ENCODE assay signal across 7 mouse cellular contexts in genomic region chr19:7382248-7382902, GRCm38 (mm10). TPM values are rescaled to one million over a fixed set of nuclear protein-coding genes. Genes with fewer than 3 reads are reported as not detected.
A peak's percentile ranks its signal among the peaks of the same experiment; 100 is the strongest.
DNase-seq lines count a peak whose midpoint lies in the region; ATAC-seq lines count a peak whose summit lies in the region.

No protein-coding gene starts in this region.

- H3K27me3 ChIP-seq in embryonic facial prominence, embryonic 10.5 days (replicated peaks; ENCODE audit: low read depth, poor library complexity, severe bottlenecking) = no peaks in the 10 kb centered on the region
- H3K27me3 ChIP-seq in limb, embryonic 13.5 days = no peaks in the 10 kb centered on the region
- H3K27me3 ChIP-seq in midbrain, embryonic 14.5 days (ENCODE audit: control insufficient read depth, insufficient read depth, low read length) = no peaks in the 10 kb centered on the region

- H3K36me3 ChIP-seq in embryonic facial prominence, embryonic 10.5 days (replicated peaks) = peaks cover 31% of the 10 kb centered on the region
- H3K36me3 ChIP-seq in limb, embryonic 13.5 days = peaks cover 23% of the 10 kb centered on the region
- no peaks in the 10 kb centered on the region for H3K36me3 ChIP-seq in midbrain, embryonic 14.5 days (ENCODE audit: control insufficient read depth, insufficient read depth, low read length)

- peak; percentile 65 for DNase-seq in adrenal gland, postnatal 25 days
- DNase-seq in embryonic facial prominence, embryonic 10.5 days (ENCODE audit: low spot score) = peak; percentile 85
- DNase-seq in heart, adult 11 months = peak; percentile 98
- peak; percentile 39 for DNase-seq in kidney, adult 11 months
- DNase-seq in midbrain, embryonic 14.5 days = peak; percentile 83
- DNase-seq in spleen, postnatal 14 days (ENCODE audit: low spot score in 2 of 2) = peak; percentile 13 to 27

- H3K9me3 ChIP-seq in embryonic facial prominence, embryonic 10.5 days = peaks cover 5% of the 10 kb centered on the region; the same call in 1 of the 2 replicates
- peaks cover 7% of the 10 kb centered on the region; the same call in 1 of the 2 replicates for H3K9me3 ChIP-seq in limb, embryonic 13.5 days
- no peaks in the 10 kb centered on the region for H3K9me3 ChIP-seq in midbrain, embryonic 14.5 days (ENCODE audit: control insufficient read depth, low read length)

- under 1% methylated on average over 60 of the region's 60 CpGs for WGBS in embryonic facial prominence, embryonic 10.5 days
- under 1% methylated on average over 57 of the region's 60 CpGs for WGBS in limb, embryonic 13.5 days
- WGBS in midbrain, embryonic 14.5 days = 0% methylated on average over 53 of the region's 60 CpGs

- peak overlapping the region; percentile 86 for H3K9ac ChIP-seq in limb, embryonic 13.5 days
- H3K9ac ChIP-seq in midbrain, embryonic 14.5 days (replicated peaks; ENCODE audit: low read length) = peak overlapping the region; percentile 95

- peaks cover 44% of the 10 kb centered on the region for H3K4me1 ChIP-seq in embryonic facial prominence, embryonic 10.5 days
- H3K4me1 ChIP-seq in limb, embryonic 13.5 days = peaks cover 26% of the 10 kb centered on the region
- peaks cover 28% of the 10 kb centered on the region for H3K4me1 ChIP-seq in midbrain, embryonic 14.5 days (ENCODE audit: control insufficient read depth, insufficient read depth, low read length)

- H3K4me2 ChIP-seq in limb, embryonic 13.5 days (replicated peaks) = peak overlapping the region; percentile 66
- H3K4me2 ChIP-seq in midbrain, embryonic 14.5 days (ENCODE audit: low read length) = peak overlapping the region; percentile 83

- H3K27ac ChIP-seq in embryonic facial prominence, embryonic 10.5 days (replicated peaks) = peak overlapping the region; percentile 98
- peak overlapping the region; percentile 85 for H3K27ac ChIP-seq in limb, embryonic 13.5 days
- H3K27ac ChIP-seq in midbrain, embryonic 14.5 days (replicated peaks; ENCODE audit: low read depth, low read length) = peak overlapping the region; percentile 92

- peak overlapping the region; percentile 80 for H3K4me3 ChIP-seq in embryonic facial prominence, embryonic 10.5 days
- H3K4me3 ChIP-seq in limb, embryonic 13.5 days = peak overlapping the region; percentile 80
- peak overlapping the region; percentile 85 for H3K4me3 ChIP-seq in midbrain, embryonic 14.5 days (replicated peaks; ENCODE audit: low read depth, low read length)

- peak; percentile 58 for ATAC-seq in limb, embryonic 13.5 days (ENCODE audit: low FRiP score, low read depth)
- ATAC-seq in midbrain, embryonic 14.5 days (ENCODE audit: low FRiP score, low TSS enrichment) = peak; percentile 63

RNA-seq across cellular contexts. Expression of gene Spindoc, which starts 0.4 kb away (rescaled TPM):
- 20.9 and 21.1 TPM in 2 replicates for total RNA-seq in adrenal gland, postnatal 25 days (2021)
- polyA plus RNA-seq in embryonic facial prominence, embryonic 10.5 days (2016; fragmentation: Nextera tagmentation; extraction: Ambion mirVana) = 44.5 and 51.7 TPM in 2 replicates
- polyA plus RNA-seq in limb, embryonic 13.5 days (2015; fragmentation: Nextera tagmentation; extraction: Ambion mirVana) = 35.3 and 43.2 TPM in 2 replicates
- 26.9 and 48.1 TPM in 2 replicates for polyA plus RNA-seq in midbrain, embryonic 14.5 days (2014; fragmentation: Nextera tagmentation; extraction: Ambion mirVana)

RNA-seq across cellular contexts. Expression of gene 2700081O15Rik, which starts 35.0 kb away (rescaled TPM):
- total RNA-seq in adrenal gland, postnatal 25 days (2021) = 30.7 and 33.6 TPM in 2 replicates
- polyA plus RNA-seq in embryonic facial prominence, embryonic 10.5 days (2016; fragmentation: Nextera tagmentation; extraction: Ambion mirVana) = 6.1 and 7.1 TPM in 2 replicates
- 10.0 and 10.5 TPM in 2 replicates for polyA plus RNA-seq in limb, embryonic 13.5 days (2015; fragmentation: Nextera tagmentation; extraction: Ambion mirVana)
- 18.5 and 19.5 TPM in 2 replicates for polyA plus RNA-seq in midbrain, embryonic 14.5 days (2014; fragmentation: Nextera tagmentation; extraction: Ambion mirVana)

RNA-seq across cellular contexts. Expression of gene Mark2, which starts 40.7 kb away (rescaled TPM):
- 85.5 and 96.0 TPM in 2 replicates for total RNA-seq in adrenal gland, postnatal 25 days (2021)
- polyA plus RNA-seq in embryonic facial prominence, embryonic 10.5 days (2016; fragmentation: Nextera tagmentation; extraction: Ambion mirVana) = 48.5 and 49.1 TPM in 2 replicates
- polyA plus RNA-seq in limb, embryonic 13.5 days (2015; fragmentation: Nextera tagmentation; extraction: Ambion mirVana) = 38.2 and 44.3 TPM in 2 replicates
- polyA plus RNA-seq in midbrain, embryonic 14.5 days (2014; fragmentation: Nextera tagmentation; extraction: Ambion mirVana) = 48.4 and 55.0 TPM in 2 replicates

Comparison
In these comparisons a context has a peak if more than half of its experiments do, and no peak if none do; other contexts are left out.
1. Peak in every context shown above with its lines: DNase-seq, ATAC-seq, H3K4me3 ChIP-seq and H3K27ac ChIP-seq.
2. DNase-seq: peak in every context shown above with its lines; median percentile 98 in heart, adult 11 months; 85 in embryonic facial prominence, embryonic 10.5 days; 83 in midbrain, embryonic 14.5 days; 65 in adrenal gland, postnatal 25 days; 39 in kidney, adult 11 months; 20 in spleen, postnatal 14 days.